Comparison of ENCODE assay signal across 8 mouse cellular contexts in genomic region chr2:28514489-28514888, GRCm38 (mm10). TPM values are rescaled to one million over a fixed set of nuclear protein-coding genes. Genes with fewer than 3 reads are reported as not detected.
DNase-seq lines count a peak whose midpoint lies in the region; ATAC-seq and TF ChIP-seq lines count a peak whose summit lies in the region.

No protein-coding gene starts in this region.

- no peaks in the 10 kb centered on the region for H3K27me3 ChIP-seq in forebrain, embryonic 13.5 days

- peaks cover 3% of the 10 kb centered on the region; the same call in 1 of the 2 replicates for H3K36me3 ChIP-seq in ES-E14 (ENCODE audit: control insufficient read depth, insufficient read depth, low read length, poor library complexity, severe bottlenecking)
- peaks cover 5% of the 10 kb centered on the region; the same call in 1 of the 2 replicates for H3K36me3 ChIP-seq in forebrain, embryonic 13.5 days (ENCODE audit: poor library complexity, severe bottlenecking)

- no peak overlapping the region for H3K27ac ChIP-seq in ES-E14 (ENCODE audit: insufficient read depth, low read depth, low read length, poor library complexity, severe bottlenecking)
- peak overlapping the region; percentile 85 for H3K27ac ChIP-seq in forebrain, embryonic 13.5 days

- peaks cover 3 to 30% of the 10 kb centered on the region in 2 experiments; a peak in 3 of 4 replicates for H3K4me1 ChIP-seq in ES-E14 (ENCODE audit: control insufficient read depth in 2 of 2, insufficient read depth in 2 of 2, low read length in 2 of 2, poor library complexity in 1 of 2)
- peaks cover 55% of the 10 kb centered on the region for H3K4me1 ChIP-seq in forebrain, embryonic 13.5 days

- WGBS in forebrain, embryonic 13.5 days, result 18% methylated on average over 5 of the region's 5 CpGs

- peak; percentile 30; the same call in 1 of the 2 replicates for ATAC-seq in forebrain, embryonic 13.5 days

- peak; percentile 93 for DNase-seq in ES-E14 (ENCODE audit: low read depth, low spot score)
- DNase-seq in c-Kit-positive CD71-negative TER-119-negative erythroid progenitor cells, embryonic 14.5 days (ENCODE audit: low read depth), result peak; percentile 90
- DNase-seq in heart, postnatal 36 days, result peak; percentile 83 to 90
- peak; percentile 78 for DNase-seq in layer of hippocampus, adult 9-11 months
- DNase-seq in lung, postnatal 14 days, result peak; percentile 92
- DNase-seq in ovary, postnatal 14 days (ENCODE audit: low spot score), result peak; percentile 87
- DNase-seq in thymus, postnatal 4 days, result peak; percentile 94

- intact Hi-C loops in heart, postnatal 36 days (cut with DNase I), result loop anchor here (1.0 kb wide), 2 partner anchors 34 to 71 kb away; no protein-coding TSS in a partner anchor

- peak overlapping the region; percentile 85 for H3K4me2 ChIP-seq in forebrain, embryonic 13.5 days

- peak overlapping the region; percentile 4; the same call in 1 of the 2 replicates for H3K9ac ChIP-seq in ES-E14 (ENCODE audit: insufficient read depth, low read depth, low read length, poor library complexity, severe bottlenecking)
- peak overlapping the region; percentile 96 for H3K9ac ChIP-seq in forebrain, embryonic 13.5 days

- no peak overlapping the region for H3K4me3 ChIP-seq in ES-E14 (ENCODE audit: insufficient read depth in 1 of 2, low read depth in 1 of 2, low read length in 2 of 2, poor library complexity in 1 of 2, severe bottlenecking in 1 of 2)
- peak overlapping the region; percentile 84 for H3K4me3 ChIP-seq in forebrain, embryonic 13.5 days

- in situ Hi-C loops in ES-E14 (cut with MboI; ENCODE audit: low sequenced_read_pairs in 2 of 2, unreplicated experiment in 2 of 2), result no loop called here

- no peaks in the 10 kb centered on the region for H3K9me3 ChIP-seq in ES-E14 (ENCODE audit: control insufficient read depth, insufficient read depth, low read depth, low read length)
- H3K9me3 ChIP-seq in forebrain, embryonic 13.5 days (replicated peaks), result no peaks in the 10 kb centered on the region

TF ChIP-seq in ES-E14, 5 proteins besides CTCF, POLR2A, EP300 and RAD21:
- TF ChIP-seq ZC3H11A (IDR thresholded peaks at IDR 0.05; ENCODE audit: borderline replicate concordance, low read depth, low read length), result no peak
- TF ChIP-seq MAFK (IDR thresholded peaks at IDR 0.05; ENCODE audit: insufficient read depth, low read depth, low read length), result no peak
- peak; percentile 61; the same call in 1 of the 2 replicates for TF ChIP-seq HCFC1 (IDR thresholded peaks at IDR 0.05; ENCODE audit: borderline replicate concordance, insufficient read depth, low read length)
- TF ChIP-seq CHD2 (IDR thresholded peaks at IDR 0.05; ENCODE audit: low read depth, low read length), result no peak

RNA-seq across cellular contexts. Expression of gene Ralgds, which starts 1.6 kb away (rescaled TPM):
- 18.2 and 24.8 TPM in 2 replicates for total RNA-seq in ES-E14 (2012; rRNA removed)
- 50.9 and 53.6 TPM in 2 replicates for polyA plus RNA-seq in forebrain, embryonic 13.5 days (2015; fragmentation: Nextera tagmentation; extraction: Ambion mirVana)
- total RNA-seq in heart, postnatal 36 days (2021), result 10 to 100 TPM; 13.3 to 13.6 TPM

RNA-seq across cellular contexts. Expression of gene Gm10134, which starts 8.6 kb away (rescaled TPM):
- 0.80 and 5.1 TPM in 2 replicates for total RNA-seq in ES-E14 (2012; rRNA removed)
- polyA plus RNA-seq in forebrain, embryonic 13.5 days (2015; fragmentation: Nextera tagmentation; extraction: Ambion mirVana), result 0.53 and 0.76 TPM in 2 replicates
- total RNA-seq in heart, postnatal 36 days (2021), result 1 to 10 TPM in 1 of 2 experiments, under 1 TPM in 1; 0.84 to 1.3 TPM

RNA-seq across cellular contexts. Expression of gene Gbgt1, which starts 17.8 kb away (rescaled TPM):
- total RNA-seq in ES-E14 (2012; rRNA removed), result 1.4 and 3.1 TPM in 2 replicates
- 0.43 TPM in 1 of 2 replicates, not detected in the other for polyA plus RNA-seq in forebrain, embryonic 13.5 days (2015; fragmentation: Nextera tagmentation; extraction: Ambion mirVana)
- 1 to 10 TPM; 2.6 to 3.7 TPM for total RNA-seq in heart, postnatal 36 days (2021)

RNA-seq across cellular contexts. Expression of gene Mrps2, which starts 46.6 kb away (rescaled TPM):
- total RNA-seq in ES-E14 (2012; rRNA removed), result 24.9 and 29.9 TPM in 2 replicates
- polyA plus RNA-seq in forebrain, embryonic 13.5 days (2015; fragmentation: Nextera tagmentation; extraction: Ambion mirVana), result 52.5 and 54.3 TPM in 2 replicates
- 10 to 100 TPM; 38.2 to 41.8 TPM for total RNA-seq in heart, postnatal 36 days (2021)

RNA-seq across cellular contexts. Expression of gene 1700007K13Rik, which starts 48.4 kb away (rescaled TPM):
- 12.9 and 14.2 TPM in 2 replicates for total RNA-seq in ES-E14 (2012; rRNA removed)
- polyA plus RNA-seq in forebrain, embryonic 13.5 days (2015; fragmentation: Nextera tagmentation; extraction: Ambion mirVana), result 2.0 TPM in 2 replicates
- not detected for total RNA-seq in heart, postnatal 36 days (2021)
